Mouse (Mus musculus): Measurements from ENCODE around the gene Dao. TPM values are rescaled to one million over a fixed set of nuclear protein-coding genes. Genes with fewer than 3 reads are reported as not detected.
A peak's percentile ranks its signal among the peaks of the same experiment; 100 is the strongest.

Gene Dao
- total RNA-seq, 2 experiments from 2014 or later = not detected

DNA sequence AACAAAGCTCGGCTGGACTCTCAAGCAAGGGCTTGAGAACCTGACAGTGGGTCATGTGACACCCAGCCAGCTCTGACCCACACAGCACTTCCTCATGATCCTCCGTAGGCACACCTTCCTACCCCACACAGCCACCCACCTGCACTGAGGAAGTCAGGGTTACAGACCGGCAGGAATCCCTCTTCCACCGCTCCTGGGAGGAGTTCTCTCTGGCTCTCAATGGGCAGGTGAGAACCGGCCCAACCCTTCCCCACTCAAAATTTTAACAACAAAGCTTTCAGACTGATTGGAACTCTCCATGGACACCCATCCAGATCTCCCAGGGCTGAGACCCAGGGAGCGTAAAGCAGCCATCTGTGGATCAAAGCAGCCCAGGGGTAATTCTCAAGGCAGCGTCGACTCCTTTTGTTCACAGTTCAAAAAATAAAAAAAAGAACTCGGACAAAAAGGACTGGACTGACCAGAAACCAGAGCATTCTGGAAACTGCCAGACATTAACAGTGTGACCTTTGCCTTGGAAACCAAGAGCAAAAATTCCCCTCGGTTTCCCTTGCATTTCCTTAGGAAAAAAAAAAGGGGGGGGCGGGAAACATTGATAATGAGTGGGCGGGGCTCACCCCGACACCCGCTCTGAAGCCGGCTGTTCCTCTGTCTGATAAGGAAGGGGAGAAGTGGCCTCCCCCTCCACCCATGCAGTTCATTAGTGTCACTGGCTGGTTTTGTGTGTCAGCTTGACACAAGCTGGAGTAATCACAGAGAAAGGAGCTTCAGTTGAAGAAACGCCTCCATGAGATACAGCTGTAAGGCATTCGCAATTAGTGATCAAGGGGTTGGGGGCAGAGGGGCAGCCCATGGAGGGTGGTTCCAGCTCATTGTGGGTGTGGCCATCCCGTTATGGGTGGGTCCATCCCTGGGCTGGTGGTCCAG is 30.7 kb upstream of the Dao start:
- no peak for DNase-seq (ENCODE audit: low spot score in 2 of 2)
- H3K4me3 ChIP-seq = no peak overlapping the region
- H3K27ac ChIP-seq = no peak overlapping the region; the same call in 1 of the 2 replicates
- TF ChIP-seq CTCF (conservative IDR thresholded peaks at IDR 0.05) = no peak

DNA sequence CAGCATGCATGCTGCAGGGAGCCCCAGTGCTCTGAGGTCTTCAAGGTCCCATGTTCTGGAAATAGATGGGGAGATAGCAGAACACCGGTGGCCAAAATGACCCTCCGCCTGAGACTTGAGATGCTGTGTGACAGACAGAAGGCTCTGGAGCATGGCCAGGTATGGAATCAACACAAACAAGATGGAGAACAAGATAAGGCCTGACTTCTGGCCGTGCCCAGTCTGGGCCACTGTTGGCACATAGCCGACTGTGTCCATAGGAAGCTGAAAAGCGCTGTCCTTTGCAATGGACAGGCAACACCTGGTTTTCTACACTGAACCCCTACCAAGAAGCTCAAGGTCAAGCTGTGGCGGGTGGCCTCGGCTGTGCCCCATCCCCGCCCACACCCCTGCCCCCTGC is 29.7 kb upstream of the Dao start:
- no peak for TF ChIP-seq CTCF (conservative IDR thresholded peaks at IDR 0.05)
- Histone ChIP-seq H3K4me3 (no peak overlapping the region), H3K27ac (no peak overlapping the region)
- no peak for DNase-seq (ENCODE audit: low spot score in 2 of 2)

DNA sequence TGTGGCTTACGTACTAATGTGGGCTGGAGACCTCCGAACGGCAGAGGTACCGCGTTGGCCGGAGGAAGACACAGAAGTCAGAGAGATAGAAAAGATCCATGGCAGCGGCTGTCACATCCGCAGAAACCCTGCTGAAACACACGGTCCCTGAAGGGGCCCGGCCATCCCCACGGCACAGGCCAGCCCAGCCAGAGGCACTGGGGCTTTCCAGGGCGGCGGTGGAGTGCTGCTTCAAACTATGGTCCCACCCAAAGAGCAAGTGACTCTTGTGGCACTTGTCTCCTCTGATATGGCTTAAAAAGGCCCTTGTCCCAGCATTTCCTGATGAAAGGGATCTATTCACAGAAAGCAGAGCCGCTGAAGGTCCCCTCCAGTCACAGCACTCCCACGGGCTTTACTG is 28.9 kb upstream of the Dao start:
- Histone ChIP-seq H3K27ac (no peak overlapping the region), H3K4me3 (no peak overlapping the region)
- DNase-seq (ENCODE audit: low spot score in 2 of 2) = no peak
- TF ChIP-seq CTCF (conservative IDR thresholded peaks at IDR 0.05) = no peak

DNA sequence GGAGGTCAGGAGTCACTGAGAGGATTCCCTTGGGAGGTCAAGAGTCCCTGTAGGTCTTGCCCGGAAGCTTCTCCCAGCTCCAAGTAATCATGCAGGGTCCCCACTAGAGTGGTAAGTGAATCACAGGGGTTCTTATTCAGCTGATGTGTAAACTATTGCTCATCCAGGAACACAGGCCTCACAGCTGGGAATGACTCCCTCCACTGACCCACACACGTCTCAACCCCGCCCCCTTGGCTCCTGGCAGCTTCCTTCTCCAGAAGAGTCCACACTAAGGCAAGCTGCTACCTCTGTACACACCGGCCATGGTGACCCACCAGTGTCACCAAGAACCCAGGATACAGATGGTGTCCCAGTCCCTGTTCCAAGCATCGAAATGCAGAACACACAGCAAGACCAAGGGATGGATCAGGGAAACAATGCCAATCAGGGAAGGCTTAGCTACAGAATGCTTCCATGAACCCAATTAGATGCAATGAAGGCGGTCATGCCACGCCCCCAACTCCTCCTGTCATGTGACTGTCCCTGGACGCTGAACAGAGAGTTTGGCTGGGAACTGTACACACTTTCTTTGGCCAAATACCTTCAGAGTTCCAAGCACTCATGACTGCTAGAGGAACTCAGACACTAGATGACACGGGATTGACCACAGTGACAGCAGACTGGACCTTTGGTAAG is 27.8 kb upstream of the Dao start:
- H3K4me3 ChIP-seq = no peak overlapping the region
- H3K27ac ChIP-seq = peak overlapping the region; percentile 49; the same call in 1 of the 2 replicates
- no peak for DNase-seq (ENCODE audit: low spot score in 2 of 2)
- TF ChIP-seq CTCF (conservative IDR thresholded peaks at IDR 0.05) = no peak

DNA sequence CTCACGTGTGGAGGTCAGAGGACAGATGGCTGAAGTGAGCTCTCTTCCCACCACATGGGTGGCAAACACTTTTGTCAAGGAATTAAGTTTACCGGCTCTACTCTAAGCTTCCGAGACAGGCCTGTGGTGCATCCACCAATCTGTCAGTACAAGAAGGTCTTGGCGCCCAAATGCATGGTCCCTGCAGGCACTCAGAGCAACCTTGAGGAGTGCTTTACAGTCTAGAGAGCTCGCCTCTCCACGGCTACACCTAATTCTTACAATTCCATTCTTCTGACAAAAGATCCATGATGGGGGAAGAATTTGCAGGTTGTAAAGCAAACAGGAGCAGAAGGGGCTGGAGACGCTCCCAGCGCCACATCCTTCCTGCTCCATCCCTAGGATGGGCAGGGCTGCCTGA is 26.9 kb upstream of the Dao start:
- TF ChIP-seq CTCF (conservative IDR thresholded peaks at IDR 0.05) = no peak
- Histone ChIP-seq H3K4me3 (no peak overlapping the region), H3K27ac (no peak overlapping the region)
- no peak for DNase-seq (ENCODE audit: low spot score in 2 of 2)

DNA sequence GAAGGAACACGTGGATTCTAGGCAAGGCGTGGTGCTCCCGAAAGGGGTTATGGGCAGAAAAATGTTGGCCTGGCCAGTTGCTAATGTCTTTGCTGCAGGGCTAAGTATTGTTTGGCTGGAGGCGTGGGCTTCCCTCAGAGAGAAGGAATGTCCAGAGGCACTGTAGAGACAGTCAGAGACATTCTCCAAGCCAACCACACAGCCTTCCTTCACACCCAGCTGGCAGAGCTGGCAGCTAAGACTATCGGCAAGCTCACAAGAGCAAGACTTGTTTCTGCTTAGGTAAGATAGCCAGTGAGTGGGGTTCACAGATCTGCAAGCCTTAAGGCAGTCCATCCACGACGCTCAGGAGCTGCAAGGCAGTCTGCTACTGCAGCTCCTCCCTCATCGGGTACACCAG is 26.2 kb upstream of the Dao start:
- H3K4me3 ChIP-seq = no peak overlapping the region
- H3K27ac ChIP-seq = no peak overlapping the region
- TF ChIP-seq CTCF (conservative IDR thresholded peaks at IDR 0.05) = no peak
- no peak for DNase-seq (ENCODE audit: low spot score in 2 of 2)

DNA sequence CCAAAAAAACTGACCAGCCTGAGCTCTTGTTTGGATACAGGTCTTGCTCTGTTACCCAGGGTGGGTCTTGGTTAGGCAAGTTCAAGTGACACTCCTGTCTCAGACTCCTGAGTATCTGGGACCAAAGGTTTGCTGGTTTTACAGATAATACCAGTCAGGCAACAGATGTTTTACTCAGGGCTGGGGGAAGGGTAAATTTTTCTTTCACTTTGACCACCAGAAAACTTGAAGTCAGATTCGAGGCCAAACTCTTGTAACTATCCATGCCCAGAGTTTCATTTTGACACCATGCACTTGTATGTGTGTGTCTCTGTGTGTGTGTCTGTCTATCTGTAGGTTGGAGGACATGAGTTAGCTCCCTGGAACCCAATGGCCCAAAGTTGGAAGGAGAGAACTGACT is 23.0 kb upstream of the Dao start:
- no peak overlapping the region for H3K27ac ChIP-seq
- no peak for TF ChIP-seq CTCF (conservative IDR thresholded peaks at IDR 0.05)
- no peak for DNase-seq (ENCODE audit: low spot score in 2 of 2)
- H3K4me3 ChIP-seq = no peak overlapping the region

DNA sequence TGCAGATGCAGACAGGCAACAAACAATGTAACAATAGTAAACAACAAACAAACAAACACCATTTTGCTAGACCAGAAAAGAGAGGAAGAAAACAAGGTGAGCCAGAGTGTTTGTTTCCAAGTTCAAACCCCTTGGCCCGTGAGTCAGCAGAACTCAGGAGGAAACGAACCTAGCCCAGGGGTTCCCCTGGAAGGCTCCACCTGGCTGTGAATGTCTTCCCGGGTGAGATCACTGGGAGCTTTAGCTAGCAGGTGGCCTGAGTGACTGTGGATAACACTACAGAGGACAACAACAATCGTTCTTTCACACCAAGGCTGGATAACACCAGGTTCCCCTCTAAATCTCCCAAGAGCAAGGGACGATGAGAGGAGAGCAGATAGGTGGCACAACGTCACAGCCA is 22.3 kb upstream of the Dao start:
- Histone ChIP-seq H3K27ac (no peak overlapping the region), H3K4me3 (no peak overlapping the region)
- no peak for TF ChIP-seq CTCF (conservative IDR thresholded peaks at IDR 0.05)
- DNase-seq (ENCODE audit: low spot score in 2 of 2) = no peak

DNA sequence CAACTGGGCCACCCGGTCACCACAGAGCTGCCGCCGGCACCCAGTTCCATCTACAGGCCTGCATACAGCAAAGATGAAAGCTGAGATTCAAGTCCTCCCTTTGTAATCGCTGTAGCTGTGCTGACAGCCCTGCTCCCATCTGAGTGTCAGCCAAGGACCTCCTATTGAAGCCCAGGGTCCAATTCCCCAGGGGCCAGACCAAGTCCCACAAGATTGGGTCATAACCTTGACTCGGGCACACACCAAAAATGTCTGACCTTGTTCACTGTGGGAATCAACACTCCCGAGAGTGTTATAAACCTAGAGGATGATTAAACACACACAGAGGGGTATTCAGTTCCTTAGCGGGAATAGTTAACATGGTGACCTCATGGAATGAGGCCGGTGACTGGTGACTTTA is 21.7 kb upstream of the Dao start:
- no peak for DNase-seq (ENCODE audit: low spot score in 2 of 2)

DNA sequence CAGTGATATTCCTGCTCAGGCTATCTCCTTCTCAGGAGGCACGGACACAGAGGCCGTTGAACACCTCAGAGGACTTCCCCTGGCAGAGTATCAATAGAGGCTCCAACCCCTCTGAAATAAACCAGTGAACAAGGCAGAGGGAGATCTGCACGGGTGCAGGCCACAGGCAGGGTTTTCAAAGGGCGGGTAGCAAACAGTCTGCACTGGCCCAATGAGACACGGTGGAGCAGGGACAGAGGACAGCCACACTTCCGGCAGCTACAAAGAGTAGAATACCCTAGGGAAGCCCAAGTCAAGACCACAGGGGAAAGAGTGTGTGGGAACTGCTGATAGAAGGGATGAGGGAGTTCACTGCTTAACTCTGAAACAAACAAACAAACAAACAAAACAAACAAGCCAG is 20.0 kb upstream of the Dao start:
- no peak for TF ChIP-seq CTCF (conservative IDR thresholded peaks at IDR 0.05)
- no peak for DNase-seq (ENCODE audit: low spot score in 2 of 2)
- no peak overlapping the region for H3K4me3 ChIP-seq
- H3K27ac ChIP-seq = no peak overlapping the region

More for the DNA sequence above, 21.7 kb upstream of the Dao start:
- no peak overlapping the region for H3K4me3 ChIP-seq
- no peak for TF ChIP-seq CTCF (conservative IDR thresholded peaks at IDR 0.05)
- no peak overlapping the region for H3K27ac ChIP-seq

DNA sequence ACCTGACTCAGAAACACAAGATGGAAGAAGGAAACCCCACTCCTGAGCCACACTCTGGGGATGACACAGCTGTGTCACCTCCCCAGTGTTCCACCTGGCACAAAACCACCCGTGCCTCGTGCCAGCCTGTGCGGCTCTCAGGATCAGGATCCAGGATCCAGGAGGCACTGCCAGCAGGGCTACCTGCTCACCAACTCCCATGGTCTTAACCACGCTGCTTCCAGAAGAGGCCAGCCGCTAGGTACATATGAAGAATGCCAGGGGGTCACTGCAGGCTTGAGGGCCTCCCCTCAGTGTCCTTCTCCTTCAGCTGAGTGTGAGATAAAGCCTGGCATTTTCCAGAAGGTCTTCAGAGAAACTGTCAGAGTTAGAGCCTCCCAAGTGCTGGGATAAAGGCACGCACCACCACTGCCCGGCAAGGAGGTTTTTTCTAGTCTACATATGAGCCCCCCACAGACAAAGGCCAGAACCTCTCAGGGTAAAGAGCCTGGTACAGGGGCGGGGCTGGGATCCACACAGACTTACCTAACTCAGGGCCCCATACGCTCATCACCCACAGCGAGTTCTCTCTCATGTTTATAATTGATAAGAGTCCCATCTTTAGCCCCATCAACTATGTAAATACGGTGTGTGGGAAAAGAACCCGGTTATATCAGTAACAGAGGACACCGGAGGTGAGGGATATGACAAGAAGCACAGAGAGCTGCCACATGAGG is 19.3 kb upstream of the Dao start:
- H3K27ac ChIP-seq = no peak overlapping the region
- no peak overlapping the region for H3K4me3 ChIP-seq
- TF ChIP-seq CTCF (conservative IDR thresholded peaks at IDR 0.05) = no peak
- DNase-seq (ENCODE audit: low spot score in 2 of 2) = no peak

DNA sequence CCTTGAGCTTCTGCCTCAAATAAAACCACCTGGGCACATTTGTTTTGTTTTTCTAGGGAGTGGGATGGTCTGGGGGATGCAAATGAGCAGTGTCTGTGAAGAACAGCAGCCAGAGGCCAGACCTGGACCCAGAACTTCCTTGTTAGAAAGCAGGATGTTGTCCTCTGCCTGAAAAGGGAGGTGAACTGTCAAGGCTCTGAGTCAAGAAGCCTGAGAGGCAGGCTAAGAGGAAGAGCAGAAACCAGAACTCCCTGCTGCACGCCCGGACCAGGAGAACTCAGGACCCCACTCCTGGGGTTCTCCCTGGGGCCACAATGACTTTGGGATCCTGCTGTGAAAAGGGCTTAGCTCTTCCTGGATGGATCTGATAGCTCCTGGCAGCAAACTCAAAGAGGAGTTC is 17.8 kb upstream of the Dao start:
- no peak for DNase-seq (ENCODE audit: low spot score in 2 of 2)

More for the DNA sequence above, 17.8 kb upstream of the Dao start:
- H3K4me3 ChIP-seq = no peak overlapping the region
- TF ChIP-seq CTCF (conservative IDR thresholded peaks at IDR 0.05) = no peak
- peak overlapping the region; percentile 72; the same call in 1 of the 2 replicates for H3K27ac ChIP-seq

All from layer of hippocampus, adult 2 months (tissue).